Mouse (Mus musculus) embryo, embryonic 10 days (tissue): ENCODE measurements around the gene Slc34a3.

Source experiments
- DNase-seq: peaks from one replicate; pipeline ENCODE4 v3.0.0-alpha.2; 2015; ENCODE audit warnings: low spot score

Slc34a3 gene

GRCm38 (mm10) chr2:25252331-25252730, 18.2 kb upstream of the Slc34a3 start:
- no peak for DNase-seq

- DNase-seq = no peak
Measured at GRCm38 (mm10) chr2:25246183-25247072, 12.3 kb upstream of the Slc34a3 start, which contains the start of gene AL732309.1. Gene AL732309.1 (minus strand): TSS chr2:25246863.

GRCm38 (mm10) chr2:25244144-25244543, 10.0 kb upstream of the Slc34a3 start:
- no peak for DNase-seq

- DNase-seq = no peak
Measured at GRCm38 (mm10) chr2:25243342-25243741, 9.2 kb upstream of the Slc34a3 start.

GRCm38 (mm10) chr2:25242101-25242506, 7.9 kb upstream of the Slc34a3 start, which contains the start of the genes Rnf208 and Cysrt1:
Gene Rnf208 (plus strand): TSS chr2:25242255.
Gene Cysrt1 (minus strand): TSS chr2:25242452.
- peak; percentile 38 for DNase-seq

GRCm38 (mm10) chr2:25241438-25241775, 7.2 kb upstream of the Slc34a3 start:
- no peak for DNase-seq

GRCm38 (mm10) chr2:25240723-25241437, 6.7 kb upstream of the Slc34a3 start:
- peak; percentile 86 for DNase-seq

GRCm38 (mm10) chr2:25240310-25240709, 6.1 kb upstream of the Slc34a3 start:
- no peak for DNase-seq

- no peak for DNase-seq
Measured at GRCm38 (mm10) chr2:25239766-25240165, 5.6 kb upstream of the Slc34a3 start.

- no peak for DNase-seq
Measured at GRCm38 (mm10) chr2:25238106-25238505, 3.9 kb upstream of the Slc34a3 start.

GRCm38 (mm10) chr2:25237522-25237921, 3.4 kb upstream of the Slc34a3 start:
- no peak for DNase-seq

- DNase-seq = peak; percentile 17
Measured at GRCm38 (mm10) chr2:25236614-25237013, 2.5 kb upstream of the Slc34a3 start, which contains the start of gene Rnf224. Gene Rnf224 (minus strand): TSS chr2:25236787.

- no peak for DNase-seq
Measured at GRCm38 (mm10) chr2:25234551-25235220, 522 bp upstream of the Slc34a3 start.

GRCm38 (mm10) chr2:25233421-25233820, 743 bp downstream of the Slc34a3 start:
- DNase-seq = no peak

GRCm38 (mm10) chr2:25231038-25231437, 3.1 kb downstream of the Slc34a3 start:
- DNase-seq = no peak

GRCm38 (mm10) chr2:25230581-25230980, 3.6 kb downstream of the Slc34a3 start:
- DNase-seq = no peak

GRCm38 (mm10) chr2:25229582-25229981, 4.6 kb downstream of the Slc34a3 start:
- no peak for DNase-seq

- no peak for DNase-seq
Measured at GRCm38 (mm10) chr2:25228995-25229530, 5.1 kb downstream of the Slc34a3 start.

GRCm38 (mm10) chr2:25228431-25228889, 5.7 kb downstream of the Slc34a3 start:
- peak; percentile 91 for DNase-seq

- no peak for DNase-seq
Measured at GRCm38 (mm10) chr2:25227406-25227805, 6.8 kb downstream of the Slc34a3 start.

GRCm38 (mm10) chr2:25226864-25227263, 7.3 kb downstream of the Slc34a3 start:
- no peak for DNase-seq

GRCm38 (mm10) chr2:25225811-25226379, 8.3 kb downstream of the Slc34a3 start:
- DNase-seq = no peak
